Mouse (Mus musculus) limb, embryonic 13.5 days (tissue): Measurements from ENCODE around the gene Adgrl2. TPM values are rescaled to one million over a fixed set of nuclear protein-coding genes. Genes with fewer than 3 reads are reported as not detected.
A peak's percentile ranks its signal among the peaks of the same experiment; 100 is the strongest.

ENCODE experiments used
- ATAC-seq: fragments of 200-750 bp; cut with Nextera tagmentation; 2 replicates; pipeline ENCODE4 v1.8.0; 2017; ENCODE audit warnings: low read depth, moderate number of reproducible peaks, moderate TSS enrichment; ENCODE audit not compliant: low FRiP score
- H3K27ac ChIP-seq: fragments of 300-500 bp; sonication (generic); 2 replicates; pipeline ENCODE4 v1.5.1; 2015; ENCODE audit warnings: inconsistent platforms, mild to moderate bottlenecking, moderate library complexity
- H3K27me3 ChIP-seq: fragments of 300-500 bp; sonication (generic); 2 replicates; pipeline ENCODE4 v1.6.1; 2015; ENCODE audit warnings: mild to moderate bottlenecking, inconsistent platforms
- H3K36me3 ChIP-seq: fragments of 300-500 bp; sonication (generic); 2 replicates; pipeline ENCODE4 v1.6.1; 2015; ENCODE audit warnings: inconsistent platforms, mild to moderate bottlenecking, moderate library complexity
- H3K4me1 ChIP-seq: fragments of 300-500 bp; sonication (generic); 2 replicates; pipeline ENCODE4 v1.6.1; 2015; ENCODE audit warnings: inconsistent platforms
- H3K4me2 ChIP-seq: fragments of 300-500 bp; sonication (generic); replicated peaks from 2 replicates; pipeline ENCODE4 v1.6.1; 2015; ENCODE audit warnings: inconsistent platforms, mild to moderate bottlenecking, moderate library complexity
- H3K4me3 ChIP-seq: fragments of 300-500 bp; sonication (generic); 2 replicates; pipeline ENCODE4 v1.5.1; 2015; ENCODE audit warnings: moderate library complexity, mild to moderate bottlenecking, inconsistent platforms
- H3K9ac ChIP-seq: fragments of 300-500 bp; sonication (generic); 2 replicates; pipeline ENCODE4 v1.6.1; 2015; ENCODE audit warnings: mild to moderate bottlenecking, inconsistent platforms
- H3K9me3 ChIP-seq: fragments of 300-500 bp; sonication (generic); 2 replicates; pipeline ENCODE4 v1.6.1; 2016; ENCODE audit warnings: inconsistent platforms
- WGBS: fragments of 180-500 bp; shearing (Covaris S2); methylation state at CpG from one replicate; pipeline ENCODE4 v1.1.7; 2015; 5-methylcytosine and 5-hydroxymethylcytosine counted together
- polyA plus RNA-seq: library from polyadenylated mRNA; unstranded; fragments of >200 nt; fragmentation: Nextera tagmentation; extraction: Ambion mirVana; gene quantifications from 2 replicates; pipeline ENCODE4 v1.2.1, GENCODE M21; 2015

Gene Adgrl2
- 102 and 105 TPM in 2 replicates for polyA plus RNA-seq

- no peaks in the 10 kb centered on the region for H3K9me3 ChIP-seq
- H3K27me3 ChIP-seq = no peaks in the 10 kb centered on the region
- peak within 1 kb of the TSS; percentile 100 for H3K27ac ChIP-seq
- peaks cover 22% of the 10 kb centered on the region for H3K4me1 ChIP-seq
- WGBS = under 1% methylated on average over 25 of the region's 25 CpGs
- peak within 1 kb of the TSS; percentile 95 for H3K4me3 ChIP-seq
- peak within 1 kb of the TSS; percentile 99 for H3K9ac ChIP-seq
- no peaks in the 10 kb centered on the region for H3K36me3 ChIP-seq
- ATAC-seq = peak; percentile 25; the same call in 1 of the 2 replicates
- H3K4me2 ChIP-seq = peak within 1 kb of the TSS; percentile 80
Measured at GRCm38 (mm10) chr3:148990531-148991003, at the start of gene Adgrl2. Adgrl2 (minus strand) TSS chr3:148990555.

GRCm38 (mm10) chr3:149038771-149039170, 48.4 kb upstream of the Adgrl2 start:
- Histone ChIP-seq H3K27me3 (no peaks in the 10 kb centered on the region), H3K9me3 (no peaks in the 10 kb centered on the region), H3K4me1 (peaks cover 21% of the 10 kb centered on the region), H3K9ac (no peak overlapping the region), H3K4me3 (no peak overlapping the region), H3K4me2 (no peak overlapping the region), H3K36me3 (no peaks in the 10 kb centered on the region), H3K27ac (no peak overlapping the region)
- no peak for ATAC-seq
- WGBS = 58% methylated on average over 4 of the region's 4 CpGs

- no peaks in the 10 kb centered on the region for H3K27me3 ChIP-seq
- 41% methylated on average over 5 of the region's 5 CpGs for WGBS
- H3K36me3 ChIP-seq = no peaks in the 10 kb centered on the region
- H3K4me3 ChIP-seq = no peak overlapping the region
- no peak overlapping the region for H3K9ac ChIP-seq
- H3K27ac ChIP-seq = no peak overlapping the region
- H3K9me3 ChIP-seq = no peaks in the 10 kb centered on the region
- peaks cover 21% of the 10 kb centered on the region for H3K4me1 ChIP-seq
- no peak overlapping the region for H3K4me2 ChIP-seq
- ATAC-seq = no peak
Measured at GRCm38 (mm10) chr3:149019925-149020324, 29.6 kb upstream of the Adgrl2 start.

- H3K9ac ChIP-seq = no peak overlapping the region
- H3K9me3 ChIP-seq = 0 out of 2 replicates have a peak, but pooled peaks cover 4% of the 10 kb centered on the region
- no peak for ATAC-seq
- no peak overlapping the region for H3K27ac ChIP-seq
- H3K4me3 ChIP-seq = no peak overlapping the region
- H3K4me1 ChIP-seq = peaks cover 8% of the 10 kb centered on the region; the same call in 1 of the 2 replicates
- peaks cover 3% of the 10 kb centered on the region; the same call in 1 of the 2 replicates for H3K27me3 ChIP-seq
- H3K36me3 ChIP-seq = no peaks in the 10 kb centered on the region
- WGBS = 80% methylated on average over 7 of the region's 7 CpGs
- no peak overlapping the region for H3K4me2 ChIP-seq
Measured at GRCm38 (mm10) chr3:149009311-149009710, 19.0 kb upstream of the Adgrl2 start.

GRCm38 (mm10) chr3:149008634-149009023, 18.3 kb upstream of the Adgrl2 start:
- Histone ChIP-seq H3K4me3 (no peak overlapping the region), H3K27me3 (peaks cover 3% of the 10 kb centered on the region; the same call in 1 of the 2 replicates), H3K9ac (no peak overlapping the region), H3K9me3 (0 out of 2 replicates have a peak, but pooled peaks cover 4% of the 10 kb centered on the region), H3K27ac (no peak overlapping the region), H3K36me3 (no peaks in the 10 kb centered on the region), H3K4me2 (no peak overlapping the region), H3K4me1 (peaks cover 8% of the 10 kb centered on the region; the same call in 1 of the 2 replicates)
- ATAC-seq = no peak
- WGBS = 71% methylated on average over 6 of the region's 6 CpGs

- Histone ChIP-seq H3K9me3 (0 out of 2 replicates have a peak, but pooled peaks cover 4% of the 10 kb centered on the region), H3K27me3 (peaks cover 3% of the 10 kb centered on the region; the same call in 1 of the 2 replicates), H3K36me3 (no peaks in the 10 kb centered on the region), H3K4me1 (peaks cover 8% of the 10 kb centered on the region; the same call in 1 of the 2 replicates), H3K4me3 (0 out of 2 replicates have a peak overlapping the region, but pooled peaks have one; percentile 1), H3K27ac (no peak overlapping the region), H3K9ac (no peak overlapping the region), H3K4me2 (peak overlapping the region; percentile 36)
- 56% methylated on average over 20 of the region's 20 CpGs for WGBS
- ATAC-seq = no peak
Measured at GRCm38 (mm10) chr3:149007860-149008633, 17.7 kb upstream of the Adgrl2 start.

GRCm38 (mm10) chr3:149001364-149001763, 11.0 kb upstream of the Adgrl2 start:
- Histone ChIP-seq H3K27me3 (no peaks in the 10 kb centered on the region; the same call in 1 of the 2 replicates), H3K9me3 (no peaks in the 10 kb centered on the region), H3K4me1 (no peaks in the 10 kb centered on the region), H3K4me2 (no peak overlapping the region), H3K27ac (no peak overlapping the region), H3K36me3 (no peaks in the 10 kb centered on the region), H3K4me3 (no peak overlapping the region), H3K9ac (no peak overlapping the region)
- WGBS = 36% methylated on average over 8 of the region's 8 CpGs
- no peak for ATAC-seq

GRCm38 (mm10) chr3:148998661-148999060, 8.3 kb upstream of the Adgrl2 start:
- H3K9ac ChIP-seq = no peak overlapping the region
- H3K27me3 ChIP-seq = no peaks in the 10 kb centered on the region
- H3K36me3 ChIP-seq = no peaks in the 10 kb centered on the region
- ATAC-seq = no peak
- no peak overlapping the region for H3K4me3 ChIP-seq
- H3K4me1 ChIP-seq = peaks cover 1% of the 10 kb centered on the region; the same call in 1 of the 2 replicates
- 54% methylated on average over 10 of the region's 10 CpGs for WGBS
- H3K27ac ChIP-seq = no peak overlapping the region
- no peaks in the 10 kb centered on the region for H3K9me3 ChIP-seq
- no peak overlapping the region for H3K4me2 ChIP-seq

- no peaks in the 10 kb centered on the region for H3K27me3 ChIP-seq
- WGBS = 3% methylated on average over 8 of the region's 8 CpGs
- H3K9ac ChIP-seq = peak overlapping the region; percentile 99
- no peak for ATAC-seq
- H3K36me3 ChIP-seq = no peaks in the 10 kb centered on the region
- H3K9me3 ChIP-seq = no peaks in the 10 kb centered on the region
- peak overlapping the region; percentile 80 for H3K4me2 ChIP-seq
- H3K27ac ChIP-seq = peak overlapping the region; percentile 100
- H3K4me3 ChIP-seq = peak overlapping the region; percentile 95
- peaks cover 20% of the 10 kb centered on the region for H3K4me1 ChIP-seq
Measured at GRCm38 (mm10) chr3:148991056-148991455, 701 bp upstream of the Adgrl2 start.

- WGBS = under 1% methylated on average over 60 of the region's 68 CpGs
- Histone ChIP-seq H3K27me3 (no peaks in the 10 kb centered on the region), H3K9me3 (no peaks in the 10 kb centered on the region), H3K9ac (peak overlapping the region; percentile 99), H3K36me3 (no peaks in the 10 kb centered on the region), H3K27ac (peak overlapping the region; percentile 100), H3K4me3 (peak overlapping the region; percentile 95), H3K4me1 (peaks cover 28% of the 10 kb centered on the region), H3K4me2 (peak overlapping the region; percentile 80)
- ATAC-seq = peak; percentile 75
Measured at GRCm38 (mm10) chr3:148989818-148990530, 381 bp downstream of the Adgrl2 start.

GRCm38 (mm10) chr3:148988996-148989817, 1.1 kb downstream of the Adgrl2 start:
- peak overlapping the region; percentile 100 for H3K27ac ChIP-seq
- H3K4me2 ChIP-seq = peak overlapping the region; percentile 80
- H3K9me3 ChIP-seq = no peaks in the 10 kb centered on the region
- H3K27me3 ChIP-seq = no peaks in the 10 kb centered on the region
- H3K9ac ChIP-seq = peak overlapping the region; percentile 99
- peak; percentile 87 for ATAC-seq
- peaks cover 35% of the 10 kb centered on the region for H3K4me1 ChIP-seq
- H3K36me3 ChIP-seq = no peaks in the 10 kb centered on the region
- under 1% methylated on average over 68 of the region's 75 CpGs for WGBS
- H3K4me3 ChIP-seq = peak overlapping the region; percentile 95
